Mouse (Mus musculus) spleen, postnatal 14 days (tissue): ENCODE results near the gene Palmd.

Experiments used
- DNase-seq, 2 experiments: peaks; one replicate each; pipeline ENCODE4 v3.0.0; 2021 to 2022; ENCODE audit warnings: low spot score in 2 of 2

The Palmd gene

DNA sequence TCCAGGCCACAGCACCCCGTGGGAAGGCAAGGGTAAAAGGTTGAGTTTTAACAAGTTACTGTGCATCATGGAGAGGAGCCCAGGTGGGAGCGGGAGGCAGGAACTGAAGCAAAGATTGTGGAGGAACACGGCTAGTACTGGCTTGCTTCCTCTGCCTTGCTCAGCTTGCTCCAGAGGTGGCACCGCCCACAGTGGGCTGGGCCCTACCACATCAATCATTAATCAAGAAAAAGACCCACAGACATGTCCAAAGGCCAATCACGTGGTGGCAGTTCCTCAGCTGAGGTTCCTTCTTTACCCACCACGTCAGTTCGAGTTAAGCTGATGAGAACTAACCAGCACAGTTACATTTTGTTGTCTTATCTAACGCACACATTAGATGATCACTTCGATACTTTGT, 75.9 kb downstream of the Palmd start:
- DNase-seq, result no peak

DNA sequence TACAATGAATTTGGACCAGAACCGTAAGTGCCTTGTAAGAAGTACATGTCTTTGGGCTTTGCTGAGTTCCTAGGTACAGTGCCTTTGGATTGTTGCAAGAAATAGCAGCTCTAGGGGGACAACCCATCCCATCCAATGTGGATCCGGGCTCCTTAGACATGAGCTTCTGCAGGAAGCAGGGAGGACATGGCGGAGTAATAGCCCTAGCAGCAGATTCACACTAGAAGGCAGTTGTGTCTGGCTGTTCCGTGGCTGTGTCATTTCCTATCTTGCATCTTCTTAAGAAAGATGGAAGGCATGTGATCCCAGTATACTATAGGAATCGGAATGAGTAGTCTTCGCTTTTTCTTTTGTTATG, 76.6 kb downstream of the Palmd start:
- no peak for DNase-seq

DNA sequence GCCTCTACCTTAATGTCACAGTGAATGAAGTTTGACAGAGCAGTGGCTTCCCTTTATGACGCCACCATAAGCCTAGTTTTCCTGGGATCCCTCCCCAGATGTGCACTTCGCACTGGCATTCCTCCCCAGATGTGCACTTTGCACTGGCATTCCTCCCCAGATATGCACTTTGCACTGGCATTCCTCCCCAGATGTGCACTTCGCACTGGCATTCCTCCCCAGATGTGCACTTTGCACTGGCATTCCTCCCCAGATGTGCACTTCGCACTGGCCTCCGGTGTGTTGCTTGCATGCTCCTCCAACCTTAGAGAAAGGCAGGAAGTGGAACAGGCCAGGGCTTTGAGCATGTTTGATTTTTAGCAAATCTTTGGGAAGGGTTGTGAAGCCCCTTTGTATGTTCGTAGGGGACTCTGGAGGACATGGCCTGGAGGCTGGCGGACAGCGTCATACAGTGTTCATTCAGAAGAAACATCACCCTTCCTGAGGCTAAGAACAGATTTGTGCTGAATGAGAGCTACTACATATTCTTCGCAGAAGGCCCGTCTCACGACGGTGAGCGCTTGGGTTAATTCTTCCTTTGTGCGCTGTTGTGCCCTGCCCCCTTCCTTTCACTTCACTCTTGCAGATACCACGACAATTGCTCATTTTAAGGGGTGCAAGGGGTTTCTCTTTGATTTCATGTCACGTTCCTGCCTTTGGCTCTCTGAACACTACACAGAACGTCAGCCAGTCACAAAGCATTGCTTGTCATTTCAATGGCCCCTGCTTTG, 77.2 kb downstream of the Palmd start:
- no peak for DNase-seq

DNA sequence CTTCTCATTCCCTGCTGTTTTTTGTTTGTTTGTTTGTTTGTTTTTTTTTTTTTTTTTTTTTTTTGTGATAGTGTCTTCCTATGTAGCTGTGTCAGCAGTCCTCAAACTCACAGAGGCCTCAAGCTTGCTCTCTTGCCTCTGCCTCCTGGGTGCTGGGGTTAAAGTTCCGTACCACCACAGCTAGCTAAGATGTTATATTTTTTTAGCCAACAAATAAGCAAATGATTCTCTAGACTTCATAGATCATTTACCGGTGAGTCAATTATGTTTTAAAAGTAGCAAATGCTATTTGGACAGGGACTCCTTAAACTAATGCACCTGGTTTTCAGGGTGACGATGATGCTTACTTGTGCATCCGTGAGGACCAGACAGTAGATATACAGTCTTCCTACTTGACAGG, 78.2 kb downstream of the Palmd start:
- DNase-seq, result no peak

DNA sequence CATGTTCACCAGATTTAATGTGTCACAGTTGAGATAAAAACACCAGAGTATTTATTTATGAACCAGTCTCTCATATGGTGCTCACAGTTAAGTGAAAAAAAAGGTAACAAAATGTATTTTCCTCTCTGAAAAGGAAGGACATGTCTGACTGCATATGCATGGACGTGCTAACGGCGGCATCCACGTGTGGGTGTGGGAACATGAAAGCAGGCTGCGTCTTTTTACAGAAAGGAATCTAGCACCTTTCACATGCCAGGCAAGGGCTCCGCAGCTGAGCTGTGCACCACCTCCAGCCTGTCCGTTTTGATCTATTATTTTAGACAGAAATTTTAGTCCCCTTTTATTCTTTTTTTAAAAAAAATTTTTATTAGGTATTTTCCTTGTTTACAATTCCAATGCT, 79.4 kb downstream of the Palmd start:
- no peak for DNase-seq

DNA sequence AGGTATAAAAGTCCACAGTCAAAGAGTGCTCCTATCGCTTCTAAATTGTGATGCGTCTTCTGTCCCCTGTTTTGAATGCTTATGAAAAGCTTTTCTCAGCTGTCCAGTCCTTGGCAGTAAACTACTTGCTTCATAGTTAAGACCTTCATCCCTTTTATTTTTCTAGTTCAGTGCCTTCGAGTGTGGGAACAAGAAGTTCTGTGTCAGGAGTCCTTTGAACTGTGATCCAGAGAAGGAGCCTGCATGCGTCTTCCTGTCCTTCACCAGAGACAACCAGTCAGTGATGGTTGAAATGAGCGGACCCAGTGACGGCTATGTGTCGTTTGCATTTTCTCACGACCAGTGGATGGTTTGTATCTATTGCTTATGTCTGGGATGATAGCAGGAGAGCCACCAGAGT, 83.8 kb downstream of the Palmd start:
- no peak for DNase-seq

DNA sequence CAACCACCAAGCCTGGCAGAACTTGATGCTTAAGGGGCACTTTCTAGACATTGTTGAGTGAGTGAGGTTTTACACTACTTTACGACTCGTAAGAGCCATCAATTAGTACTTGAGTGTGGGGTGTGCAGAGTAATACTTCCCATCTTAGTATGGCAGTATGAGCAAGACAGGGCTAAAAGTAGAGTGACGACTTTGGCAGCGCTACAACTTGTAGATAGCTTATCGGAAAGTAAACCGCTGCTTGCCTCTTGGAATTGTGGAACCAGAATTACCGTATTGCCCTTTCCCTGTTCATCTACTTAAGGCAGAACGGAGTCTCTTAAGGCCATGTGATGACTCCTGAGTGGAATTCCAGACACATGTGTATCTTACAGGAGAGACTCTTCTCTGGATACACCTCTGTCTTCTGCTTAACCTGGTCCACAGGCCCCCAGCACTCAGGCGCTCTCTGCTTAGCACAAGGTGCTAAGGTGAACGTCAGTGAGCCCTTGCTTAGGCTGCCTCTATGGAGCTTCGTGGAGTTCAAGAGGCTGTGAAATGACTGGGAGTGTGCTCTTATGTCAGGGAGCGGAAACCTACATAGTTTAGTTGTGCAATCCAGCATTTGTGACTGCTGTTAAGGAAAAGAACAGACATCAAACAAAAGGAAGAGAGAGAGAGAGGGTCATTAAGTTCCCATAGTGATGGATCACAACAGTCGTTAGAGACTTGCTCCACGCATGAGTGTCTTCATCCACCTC, 86.4 kb downstream of the Palmd start:
- no peak for DNase-seq

DNA sequence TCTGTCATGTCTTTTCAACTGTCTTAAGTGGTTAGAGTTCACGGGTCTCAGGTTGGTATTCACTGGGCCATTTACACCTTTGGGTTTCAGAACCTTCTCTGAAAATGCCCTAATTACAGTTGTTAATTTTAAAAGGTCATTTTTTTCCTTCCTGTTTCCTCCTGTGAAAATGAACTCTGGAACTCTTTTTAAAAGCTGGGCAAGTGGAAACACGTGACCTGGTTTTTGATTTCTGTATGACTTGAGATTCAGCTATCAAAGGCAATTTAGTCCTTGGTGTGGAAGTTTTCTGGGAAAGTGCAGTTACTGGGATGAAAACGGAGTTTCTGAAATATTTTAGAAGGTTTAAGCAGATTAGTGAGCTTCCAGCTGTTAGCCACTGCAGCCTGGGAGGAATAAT, 98.4 kb downstream of the Palmd start:
- no peak for DNase-seq
